Mouse (Mus musculus) small intestine, adult 2 months (tissue): ENCODE results near the gene Megf9. TPM values are rescaled to one million over a fixed set of nuclear protein-coding genes. Genes with fewer than 3 reads are reported as not detected.

ENCODE experiments used
- H3K27ac ChIP-seq: fragments of 200-500 bp; 2 replicates; pipeline ENCODE4 v1.5.1; 2012; ENCODE audit warnings: low read depth, low read length, control low read depth, inconsistent platforms; ENCODE audit not compliant: insufficient read depth
- H3K27me3 ChIP-seq: fragments of 200-500 bp; 2 replicates; pipeline ENCODE4 v1.6.1; 2012; ENCODE audit warnings: mild to moderate bottlenecking, moderate library complexity, low read length, inconsistent platforms; ENCODE audit not compliant: control insufficient read depth, insufficient read depth
- H3K36me3 ChIP-seq: fragments of 200-500 bp; 2 replicates; pipeline ENCODE4 v1.6.1; 2012; ENCODE audit warnings: mild to moderate bottlenecking, low read length, control low read depth, inconsistent platforms; ENCODE audit not compliant: control insufficient read depth, insufficient read depth
- H3K4me1 ChIP-seq: fragments of 200-500 bp; 2 replicates; pipeline ENCODE4 v1.6.1; 2012; ENCODE audit warnings: low read length, inconsistent platforms, mixed read lengths; ENCODE audit not compliant: control insufficient read depth, insufficient read depth, insufficient read length
- H3K4me3 ChIP-seq: fragments of 200-500 bp; 2 replicates; pipeline ENCODE4 v1.5.1; 2012; ENCODE audit warnings: low read depth, mild to moderate bottlenecking, control low read depth, inconsistent platforms, low read length, moderate library complexity
- CTCF ChIP-seq: fragments of 200-500 bp; IDR thresholded peaks from 2 replicates; pipeline ENCODE4 v1.5.1; 2012; ENCODE audit warnings: low read depth, mild to moderate bottlenecking, control low read depth, inconsistent platforms, low read length, moderate library complexity, mixed read lengths; ENCODE audit not compliant: insufficient replicate concordance, insufficient read length; ENCODE audit errors: extremely low read depth
- POLR2A ChIP-seq: fragments of 200-500 bp; IDR thresholded peaks from 2 replicates; pipeline ENCODE4 v1.6.1; 2012; ENCODE audit warnings: low read depth, mild to moderate bottlenecking, control low read depth, inconsistent platforms, low read length, moderate library complexity
- WGBS: fragments of 180-500 bp; shearing (Covaris S2); methylation state at CpG from one replicate; pipeline ENCODE4 v1.1.7; 2018; 5-methylcytosine and 5-hydroxymethylcytosine counted together
- polyA plus RNA-seq: library from polyadenylated mRNA; depleted of rRNA; stranded (reverse); fragments of >200 nt; gene quantifications from 2 replicates; pipeline ENCODE4 v1.2.3, GENCODE M21; 2012

Gene Megf9
- polyA plus RNA-seq, 1 experiment, result 7.5 TPM

DNA sequence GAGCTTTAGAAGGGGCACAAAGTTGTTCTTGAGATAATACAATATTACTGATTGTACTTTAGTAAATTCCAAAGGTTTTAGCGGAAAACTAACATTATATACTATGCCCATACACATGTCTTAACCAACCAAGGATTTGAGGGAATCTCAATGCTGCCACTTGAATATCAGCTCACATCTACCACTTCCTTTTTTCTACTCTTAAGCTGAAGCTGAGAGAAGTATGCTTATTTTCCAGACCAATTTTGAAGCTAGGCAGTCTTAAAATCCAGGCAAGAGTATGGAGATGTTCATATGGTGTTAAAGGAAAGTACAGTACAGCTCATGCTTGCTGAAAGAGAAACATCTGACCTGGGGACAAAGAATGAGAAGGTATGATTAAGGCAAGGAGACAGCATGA lies 26.6 kb downstream of the Megf9 start:
- TF ChIP-seq POLR2A, result no peak
- TF ChIP-seq CTCF, result no peak
- no peaks in the 10 kb centered on the region for H3K36me3 ChIP-seq
- no peaks in the 10 kb centered on the region; the same call in 1 of the 2 replicates for H3K4me1 ChIP-seq
- no peak overlapping the region for H3K4me3 ChIP-seq
- H3K27ac ChIP-seq, result no peak overlapping the region
- no peaks in the 10 kb centered on the region for H3K27me3 ChIP-seq
- 100% methylated on average over 1 of the region's 1 CpGs for WGBS

DNA sequence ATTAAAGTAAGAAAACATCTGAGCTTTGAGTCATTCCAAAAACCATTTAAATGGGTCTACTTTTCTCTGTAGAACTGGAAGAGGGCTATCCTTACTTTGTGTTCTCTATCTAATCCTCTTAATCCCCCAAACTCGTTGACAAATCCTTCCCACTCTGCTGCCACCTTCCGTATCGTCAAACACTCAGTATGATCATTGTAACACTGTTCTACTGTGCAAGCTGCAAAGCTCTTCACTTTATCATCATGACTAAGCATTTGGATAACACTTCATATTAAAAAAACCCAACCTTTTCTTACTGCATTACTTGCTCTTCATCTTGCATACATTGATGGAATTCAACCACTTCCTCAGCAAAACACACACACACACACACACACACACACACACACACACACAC lies 28.8 kb downstream of the Megf9 start:
- no peaks in the 10 kb centered on the region for H3K36me3 ChIP-seq
- 74% methylated on average over 3 of the region's 3 CpGs for WGBS
- no peak overlapping the region for H3K27ac ChIP-seq
- H3K4me1 ChIP-seq, result no peaks in the 10 kb centered on the region; the same call in 1 of the 2 replicates
- TF ChIP-seq CTCF, result no peak
- TF ChIP-seq POLR2A, result no peak
- no peak overlapping the region for H3K4me3 ChIP-seq
- no peaks in the 10 kb centered on the region for H3K27me3 ChIP-seq

DNA sequence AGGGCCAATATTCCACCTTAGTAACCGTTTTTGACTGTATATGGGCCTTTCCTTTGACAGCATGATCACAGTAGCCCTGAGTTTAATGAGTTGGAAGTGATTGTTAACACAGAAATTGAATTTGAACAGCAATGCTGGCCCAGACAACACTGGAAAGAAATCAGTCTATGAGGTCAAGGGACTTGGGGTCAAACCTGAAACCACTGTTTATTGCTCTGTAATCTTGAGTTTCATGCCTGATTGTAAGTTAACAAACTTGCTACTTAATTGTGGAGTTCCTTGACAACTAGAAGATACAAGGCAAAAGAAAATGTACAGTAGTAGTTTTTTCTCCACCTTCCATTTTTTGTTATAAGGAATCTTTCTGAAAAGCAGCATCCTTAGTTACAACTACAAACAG lies 31.0 kb downstream of the Megf9 start:
- TF ChIP-seq POLR2A (no peak), CTCF (no peak)
- H3K27ac ChIP-seq, result no peak overlapping the region
- WGBS, result 53% methylated on average over 1 of the region's 1 CpGs

DNA sequence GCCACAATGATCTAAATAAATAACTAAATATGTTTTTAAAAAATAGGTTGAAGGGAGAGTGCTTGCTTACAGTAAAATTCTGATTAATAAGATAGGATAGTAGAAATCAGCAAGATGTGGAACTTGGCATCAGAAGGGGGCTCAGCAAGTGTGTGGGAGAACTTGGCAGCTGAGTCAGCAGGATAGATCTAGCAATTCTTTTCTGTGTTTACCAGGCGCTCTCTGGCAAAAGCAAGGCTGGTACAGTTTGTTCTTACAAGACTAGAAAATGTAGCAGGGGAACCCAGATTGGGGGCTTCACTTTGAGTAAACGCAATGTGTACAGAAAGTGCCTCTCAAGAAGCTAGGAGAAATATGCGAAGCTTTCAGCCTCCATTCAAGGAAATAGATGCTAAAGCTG lies 35.5 kb downstream of the Megf9 start:
- TF ChIP-seq POLR2A (no peak), CTCF (no peak)
- H3K27me3 ChIP-seq, result no peaks in the 10 kb centered on the region
- WGBS, result 89% methylated on average over 3 of the region's 3 CpGs
- no peaks in the 10 kb centered on the region; the same call in 1 of the 2 replicates for H3K4me1 ChIP-seq
- no peaks in the 10 kb centered on the region for H3K36me3 ChIP-seq
- no peak overlapping the region for H3K4me3 ChIP-seq
- no peak overlapping the region for H3K27ac ChIP-seq

More for the DNA sequence above, 31.0 kb downstream of the Megf9 start:
- H3K27me3 ChIP-seq, result no peaks in the 10 kb centered on the region
- no peaks in the 10 kb centered on the region; the same call in 1 of the 2 replicates for H3K4me1 ChIP-seq
- no peak overlapping the region for H3K4me3 ChIP-seq
- no peaks in the 10 kb centered on the region for H3K36me3 ChIP-seq

DNA sequence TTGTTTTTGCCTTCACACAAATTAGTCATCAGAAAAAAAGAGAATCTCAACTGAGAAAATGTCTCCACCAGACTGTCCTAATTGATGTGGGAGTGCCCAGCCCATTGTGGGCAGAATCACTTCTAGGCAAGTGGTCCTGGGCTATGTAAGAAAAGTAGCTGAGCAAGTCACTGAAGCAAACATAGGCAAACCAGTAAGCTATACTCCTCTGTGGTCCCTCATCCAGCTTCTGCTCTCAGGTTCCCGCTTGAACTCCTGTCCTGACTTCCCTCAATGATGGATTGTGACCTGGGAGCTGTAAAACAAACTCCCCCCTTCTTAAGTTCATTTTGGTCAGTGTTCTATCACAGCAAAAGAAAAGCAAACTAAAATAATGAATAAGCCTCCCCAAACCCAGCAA lies 37.8 kb downstream of the Megf9 start:
- H3K36me3 ChIP-seq, result no peaks in the 10 kb centered on the region
- no peaks in the 10 kb centered on the region for H3K27me3 ChIP-seq
- TF ChIP-seq CTCF (no peak), POLR2A (no peak)
- no peak overlapping the region for H3K4me3 ChIP-seq
- WGBS, result 83% methylated on average over 1 of the region's 1 CpGs
- H3K4me1 ChIP-seq, result no peaks in the 10 kb centered on the region
- H3K27ac ChIP-seq, result no peak overlapping the region

DNA sequence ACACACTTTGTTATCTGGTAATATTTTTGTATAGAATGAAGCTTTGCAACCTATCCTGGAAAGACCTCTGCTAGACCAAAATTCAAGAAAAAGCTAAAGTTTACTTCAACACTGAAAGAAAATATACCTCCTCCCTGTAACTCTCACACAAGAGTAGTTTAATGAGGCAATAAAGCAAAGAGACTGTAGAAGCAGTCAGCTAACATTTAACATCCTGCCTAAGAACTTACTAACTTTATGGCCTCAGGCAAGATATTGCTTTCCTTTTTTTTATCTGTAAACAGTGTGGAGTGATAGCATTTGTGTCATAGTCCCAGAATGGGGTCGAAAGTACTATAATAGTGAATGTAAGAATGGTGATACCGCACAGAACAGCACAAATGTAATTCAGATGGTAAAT lies 45.0 kb downstream of the Megf9 start:
- no peak overlapping the region for H3K27ac ChIP-seq
- H3K4me3 ChIP-seq, result no peak overlapping the region
- H3K36me3 ChIP-seq, result no peaks in the 10 kb centered on the region
- H3K4me1 ChIP-seq, result no peaks in the 10 kb centered on the region
- TF ChIP-seq POLR2A (no peak), CTCF (no peak)
- 40% methylated on average over 2 of the region's 2 CpGs for WGBS
- H3K27me3 ChIP-seq, result no peaks in the 10 kb centered on the region

DNA sequence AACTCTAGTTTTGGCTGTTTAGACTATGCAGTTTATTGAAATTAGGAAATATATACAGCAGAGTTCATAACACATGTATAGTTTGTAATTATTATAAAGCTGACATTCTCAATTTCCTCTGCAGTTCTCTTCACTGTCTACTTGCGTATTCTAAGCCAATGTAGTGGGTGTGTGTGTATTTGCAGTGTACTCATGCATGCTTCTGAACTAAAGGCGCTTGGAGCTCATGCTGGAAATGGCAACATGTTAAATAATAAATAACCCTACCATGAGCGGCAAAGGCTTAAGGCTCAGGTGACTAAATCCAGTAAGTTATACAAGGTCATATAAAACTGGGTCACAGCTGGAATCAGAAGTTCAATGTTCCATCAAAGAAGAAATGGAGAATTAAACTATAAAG lies 46.4 kb downstream of the Megf9 start:
- Histone ChIP-seq H3K36me3 (no peaks in the 10 kb centered on the region), H3K27me3 (no peaks in the 10 kb centered on the region), H3K27ac (no peak overlapping the region), H3K4me3 (no peak overlapping the region), H3K4me1 (no peaks in the 10 kb centered on the region)
- WGBS, result 89% methylated on average over 3 of the region's 3 CpGs
- TF ChIP-seq POLR2A, result no peak
- TF ChIP-seq CTCF, result no peak

DNA sequence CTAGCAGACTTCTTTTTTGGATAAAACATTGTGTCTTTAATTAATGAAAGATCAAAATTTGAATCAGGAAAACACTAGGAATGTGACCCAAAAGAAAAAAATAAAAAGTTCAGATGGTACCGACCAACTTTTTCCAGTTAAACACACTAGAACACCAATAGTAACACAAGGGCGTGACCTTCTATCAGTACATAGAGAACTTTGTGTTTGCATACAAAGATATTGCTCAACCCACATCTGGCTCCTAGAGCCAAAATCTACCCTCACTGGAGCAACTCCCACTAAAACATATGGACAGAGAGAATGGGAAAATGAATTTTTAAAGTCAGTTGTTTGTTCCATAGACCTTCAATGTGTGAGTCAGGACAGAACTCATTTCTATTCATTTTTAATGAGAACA lies 50.7 kb downstream of the Megf9 start:
- Histone ChIP-seq H3K27me3 (no peaks in the 10 kb centered on the region), H3K4me1 (no peaks in the 10 kb centered on the region), H3K27ac (no peak overlapping the region), H3K4me3 (no peak overlapping the region), H3K36me3 (no peaks in the 10 kb centered on the region)
- 36% methylated on average over 2 of the region's 2 CpGs for WGBS
- no peak for TF ChIP-seq POLR2A
- TF ChIP-seq CTCF, result no peak
